Mouse (Mus musculus) lung, embryonic 16.5 days (tissue): Measurements from ENCODE around the gene Nrarp. TPM values are rescaled to one million over a fixed set of nuclear protein-coding genes. Genes with fewer than 3 reads are reported as not detected.

ENCODE experiments used
- ATAC-seq: fragments of 200-750 bp; cut with Nextera tagmentation; 2 replicates; pipeline ENCODE4 v1.8.0; 2017; ENCODE audit warnings: low read depth, mild to moderate bottlenecking, moderate library complexity
- H3K27ac ChIP-seq: fragments of 300-500 bp; sonication (generic); 2 replicates; pipeline ENCODE4 v1.5.1; 2014; ENCODE audit warnings: mild to moderate bottlenecking, control low read depth, low read length
- H3K27me3 ChIP-seq: fragments of 300-500 bp; sonication (generic); 2 replicates; pipeline ENCODE4 v1.6.1; 2014; ENCODE audit warnings: low read depth, low read length, mixed read lengths; ENCODE audit not compliant: control insufficient read depth, insufficient read depth
- H3K36me3 ChIP-seq: fragments of 300-500 bp; sonication (generic); 2 replicates; pipeline ENCODE4 v1.6.1; 2014; ENCODE audit warnings: low read length; ENCODE audit not compliant: control insufficient read depth, insufficient read depth
- H3K4me1 ChIP-seq: fragments of 300-500 bp; sonication (generic); replicated peaks from 2 replicates; pipeline ENCODE4 v1.6.1; 2014; ENCODE audit warnings: low read length, mixed read lengths; ENCODE audit not compliant: control insufficient read depth, insufficient read depth
- H3K4me2 ChIP-seq: fragments of 300-500 bp; sonication (generic); 2 replicates; pipeline ENCODE4 v1.6.1; 2014; ENCODE audit warnings: low read depth, low read length, control low read depth
- H3K4me3 ChIP-seq: fragments of 300-500 bp; sonication (generic); 2 replicates; pipeline ENCODE4 v1.5.1; 2014; ENCODE audit warnings: mild to moderate bottlenecking, low read length, control low read depth
- H3K9ac ChIP-seq: fragments of 300-500 bp; sonication (generic); 2 replicates; pipeline ENCODE4 v1.6.1; 2014; ENCODE audit warnings: low read length, control low read depth
- H3K9me3 ChIP-seq: fragments of 300-500 bp; sonication (generic); 2 replicates; pipeline ENCODE4 v1.6.1; 2016; ENCODE audit warnings: low read length; ENCODE audit not compliant: control insufficient read depth
- WGBS: fragments of 180-500 bp; shearing (Covaris S2); extraction: QIAGEN DNeasy Blood & Tissue Kit; methylation state at CpG from one replicate; pipeline ENCODE4 v1.1.7; 2014; 5-methylcytosine and 5-hydroxymethylcytosine counted together
- polyA plus RNA-seq: library from polyadenylated mRNA; unstranded; fragments of >200 nt; fragmentation: Nextera tagmentation; extraction: Ambion mirVana; gene quantifications from 2 replicates; pipeline ENCODE4 v1.2.1, GENCODE M21; 2015

Nrarp gene
- polyA plus RNA-seq, 1 experiment from 2014 or later, result 9.8 TPM

GRCm38 (mm10) chr2:25171101-25171768, 9.3 kb upstream of the Nrarp start:
- Histone ChIP-seq H3K36me3 (no peaks in the 10 kb centered on the region), H3K4me1 (peaks cover 24% of the 10 kb centered on the region), H3K27ac (no peak overlapping the region), H3K4me2 (no peak overlapping the region), H3K9me3 (no peaks in the 10 kb centered on the region), H3K4me3 (no peak overlapping the region), H3K9ac (no peak overlapping the region), H3K27me3 (no peaks in the 10 kb centered on the region)
- WGBS, result 86% methylated on average over 6 of the region's 6 CpGs
- no peak for ATAC-seq

- H3K4me1 ChIP-seq, result peaks cover 30% of the 10 kb centered on the region
- WGBS, result 74% methylated on average over 1 of the region's 1 CpGs
- H3K4me2 ChIP-seq, result no peak overlapping the region
- H3K4me3 ChIP-seq, result no peak overlapping the region
- ATAC-seq, result no peak
- H3K9ac ChIP-seq, result no peak overlapping the region
- no peaks in the 10 kb centered on the region for H3K9me3 ChIP-seq
- H3K27ac ChIP-seq, result no peak overlapping the region
- no peaks in the 10 kb centered on the region for H3K27me3 ChIP-seq
- no peaks in the 10 kb centered on the region for H3K36me3 ChIP-seq
Observed at GRCm38 (mm10) chr2:25171769-25172153, 8.8 kb upstream of the Nrarp start.

GRCm38 (mm10) chr2:25172629-25173028, 7.9 kb upstream of the Nrarp start:
- H3K9me3 ChIP-seq, result no peaks in the 10 kb centered on the region
- no peak overlapping the region for H3K27ac ChIP-seq
- no peak overlapping the region for H3K9ac ChIP-seq
- no peaks in the 10 kb centered on the region for H3K27me3 ChIP-seq
- H3K36me3 ChIP-seq, result no peaks in the 10 kb centered on the region
- WGBS, result 44% methylated on average over 8 of the region's 8 CpGs
- no peak overlapping the region for H3K4me3 ChIP-seq
- H3K4me1 ChIP-seq, result peaks cover 32% of the 10 kb centered on the region
- no peak for ATAC-seq
- no peak overlapping the region for H3K4me2 ChIP-seq

- no peaks in the 10 kb centered on the region for H3K36me3 ChIP-seq
- no peak overlapping the region for H3K9ac ChIP-seq
- no peak for ATAC-seq
- peaks cover 36% of the 10 kb centered on the region for H3K4me1 ChIP-seq
- no peak overlapping the region for H3K4me3 ChIP-seq
- peaks cover 1% of the 10 kb centered on the region; the same call in 1 of the 2 replicates for H3K27me3 ChIP-seq
- H3K9me3 ChIP-seq, result no peaks in the 10 kb centered on the region
- no peak overlapping the region for H3K27ac ChIP-seq
- 91% methylated on average over 4 of the region's 4 CpGs for WGBS
- H3K4me2 ChIP-seq, result no peak overlapping the region
Observed at GRCm38 (mm10) chr2:25173821-25174220, 6.7 kb upstream of the Nrarp start.

GRCm38 (mm10) chr2:25174866-25175689, 5.5 kb upstream of the Nrarp start:
- no peak overlapping the region for H3K4me3 ChIP-seq
- no peak overlapping the region for H3K27ac ChIP-seq
- WGBS, result 41% methylated on average over 7 of the region's 7 CpGs
- peaks cover 33% of the 10 kb centered on the region for H3K4me1 ChIP-seq
- H3K27me3 ChIP-seq, result peaks cover 4% of the 10 kb centered on the region; the same call in 1 of the 2 replicates
- no peak for ATAC-seq
- no peak overlapping the region for H3K9ac ChIP-seq
- no peaks in the 10 kb centered on the region for H3K36me3 ChIP-seq
- no peaks in the 10 kb centered on the region for H3K9me3 ChIP-seq
- H3K4me2 ChIP-seq, result no peak overlapping the region

GRCm38 (mm10) chr2:25175690-25176078, 4.9 kb upstream of the Nrarp start:
- WGBS, result 81% methylated on average over 4 of the region's 4 CpGs
- peaks cover 32% of the 10 kb centered on the region for H3K4me1 ChIP-seq

GRCm38 (mm10) chr2:25176573-25176972, 4.0 kb upstream of the Nrarp start:
- peaks cover 30% of the 10 kb centered on the region for H3K4me1 ChIP-seq
- H3K4me2 ChIP-seq, result no peak overlapping the region
- WGBS, result 34% methylated on average over 6 of the region's 6 CpGs
- peak overlapping the region; percentile 68 for H3K27ac ChIP-seq
- H3K9ac ChIP-seq, result peak overlapping the region; percentile 9; the same call in 1 of the 2 replicates
- no peaks in the 10 kb centered on the region for H3K9me3 ChIP-seq
- H3K4me3 ChIP-seq, result no peak overlapping the region
- H3K27me3 ChIP-seq, result peaks cover 13% of the 10 kb centered on the region
- no peaks in the 10 kb centered on the region for H3K36me3 ChIP-seq
- no peak for ATAC-seq

More at GRCm38 (mm10) chr2:25175690-25176078, 4.9 kb upstream of the Nrarp start:
- Histone ChIP-seq H3K9ac (no peak overlapping the region), H3K36me3 (no peaks in the 10 kb centered on the region), H3K4me3 (no peak overlapping the region), H3K27ac (no peak overlapping the region), H3K27me3 (peaks cover 4% of the 10 kb centered on the region; the same call in 1 of the 2 replicates), H3K4me2 (no peak overlapping the region), H3K9me3 (no peaks in the 10 kb centered on the region)
- no peak for ATAC-seq

GRCm38 (mm10) chr2:25177076-25177475, 3.5 kb upstream of the Nrarp start:
- ATAC-seq, result no peak
- Histone ChIP-seq H3K4me1 (peaks cover 30% of the 10 kb centered on the region), H3K4me2 (peak overlapping the region; percentile 18), H3K4me3 (no peak overlapping the region), H3K36me3 (no peaks in the 10 kb centered on the region), H3K9me3 (no peaks in the 10 kb centered on the region), H3K27ac (peak overlapping the region; percentile 68), H3K9ac (peak overlapping the region; percentile 9; the same call in 1 of the 2 replicates), H3K27me3 (peaks cover 15% of the 10 kb centered on the region)
- WGBS, result 34% methylated on average over 4 of the region's 4 CpGs

GRCm38 (mm10) chr2:25177685-25178084, 2.9 kb upstream of the Nrarp start:
- H3K4me2 ChIP-seq, result peak overlapping the region; percentile 18
- no peaks in the 10 kb centered on the region for H3K36me3 ChIP-seq
- H3K27ac ChIP-seq, result peak overlapping the region; percentile 68
- no peak overlapping the region for H3K4me3 ChIP-seq
- H3K9ac ChIP-seq, result peak overlapping the region; percentile 25; the same call in 1 of the 2 replicates
- peaks cover 30% of the 10 kb centered on the region for H3K4me1 ChIP-seq
- WGBS, result 4% methylated on average over 6 of the region's 6 CpGs
- H3K27me3 ChIP-seq, result peaks cover 17% of the 10 kb centered on the region
- peak; percentile 34 for ATAC-seq
- H3K9me3 ChIP-seq, result no peaks in the 10 kb centered on the region
